ENCODE assay signal across 18 mouse cellular contexts in the genomic region with DNA sequence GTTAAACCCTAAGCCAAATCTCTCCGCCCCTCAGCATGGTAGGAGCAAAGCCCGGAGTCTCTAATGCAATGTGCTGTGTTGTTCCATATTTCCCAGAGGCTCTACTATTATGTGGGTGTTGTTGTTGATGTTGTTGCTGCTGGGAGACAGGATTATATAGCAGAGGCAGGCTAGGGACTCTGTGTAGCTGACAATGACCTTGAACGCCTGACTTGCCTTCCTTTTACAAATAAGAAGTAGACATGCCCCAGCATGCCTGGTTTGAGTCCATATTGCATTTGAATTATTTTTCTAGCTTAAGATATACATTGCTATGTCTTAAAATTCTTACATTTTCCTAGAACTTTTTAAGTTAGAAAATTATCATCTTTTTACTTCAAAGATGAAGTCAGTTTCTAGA. TPM values are rescaled to one million over a fixed set of nuclear protein-coding genes. Genes with fewer than 3 reads are reported as not detected.
DNase-seq lines count a peak whose midpoint lies in the region; ATAC-seq and TF ChIP-seq lines count a peak whose summit lies in the region.
"Had no signal": no experiment of that assay in that cellular context is flagged by ENCODE, and none has a peak within 500 bp of the region (broad histone marks: within the 10 kb centered on the region; RNA-seq: fewer than 3 reads in every experiment).

No protein-coding gene starts in this region.

- intact Hi-C loops in heart, postnatal 10 days (cut with DNase I) = loop anchor here (2.0 kb wide), 1 partner anchor 65 kb away; no protein-coding TSS in a partner anchor

- peak overlapping the region; percentile 100 for H3K27ac ChIP-seq in heart, embryonic 12.5 days (ENCODE audit: poor library complexity, severe bottlenecking)
- no peak overlapping the region for H3K27ac ChIP-seq in limb, embryonic 13.5 days
- H3K27ac ChIP-seq in limb, embryonic 10.5 days = no peak overlapping the region
- peak overlapping the region; percentile 17; the same call in 1 of the 2 replicates for H3K27ac ChIP-seq in ES-Bruce4 (ENCODE audit: insufficient read depth, low read length)
- H3K27ac ChIP-seq: hindbrain, embryonic 15.5 days; left cerebral cortex, adult 2 months; liver, embryonic 13.5 days; lung, embryonic 15.5 days; macrophage had no signal

- H3K4me2 ChIP-seq in heart, embryonic 12.5 days = peak overlapping the region; percentile 72
- peak overlapping the region; percentile 64; the same call in 1 of the 2 replicates for H3K4me2 ChIP-seq in limb, embryonic 13.5 days (replicated peaks)
- H3K4me2 ChIP-seq: hindbrain, embryonic 15.5 days; liver, embryonic 13.5 days; lung, embryonic 15.5 days had no signal

- peak overlapping the region; percentile 61 for H3K9ac ChIP-seq in heart, embryonic 12.5 days
- H3K9ac ChIP-seq in limb, embryonic 13.5 days = no peak overlapping the region
- no peak overlapping the region for H3K9ac ChIP-seq in ES-Bruce4 (ENCODE audit: low read depth, poor library complexity, severe bottlenecking)
- H3K9ac ChIP-seq: hindbrain, embryonic 15.5 days; liver, embryonic 13.5 days; lung, embryonic 15.5 days had no signal

- TF ChIP-seq CTCF in ES-Bruce4 (IDR thresholded peaks at IDR 0.05; ENCODE audit: low read depth, low read length) = no peak

- H3K36me3 ChIP-seq in heart, embryonic 12.5 days = peaks cover 23% of the 10 kb centered on the region
- no peaks in the 10 kb centered on the region for H3K36me3 ChIP-seq in limb, embryonic 13.5 days
- H3K36me3 ChIP-seq in limb, embryonic 10.5 days = no peaks in the 10 kb centered on the region
- no peaks in the 10 kb centered on the region for H3K36me3 ChIP-seq in ES-Bruce4 (ENCODE audit: control insufficient read depth, insufficient read depth, low read length, poor library complexity, severe bottlenecking)
- H3K36me3 ChIP-seq: hindbrain, embryonic 15.5 days; liver, embryonic 13.5 days; lung, embryonic 15.5 days had no signal

- no peak for DNase-seq in heart, postnatal 10 days
- DNase-seq in limb, embryonic 10.5 days (ENCODE audit: low spot score) = no peak
- peak; percentile 55 for DNase-seq in ZHBTc4 (ENCODE audit: low read depth, low spot score)
- no peak for DNase-seq in adrenal gland, postnatal 14 days
- DNase-seq: adrenal gland, postnatal 10 days; cerebellum, adult 18-20 months; cerebellum, postnatal 36 days; liver, embryonic 13.5 days; thymus, postnatal 36 days had no signal

- TF ChIP-seq EP300 in ES-Bruce4 (IDR thresholded peaks at IDR 0.05; ENCODE audit: insufficient read depth, low read depth, low read length) = no peak

- no peaks in the 10 kb centered on the region for H3K9me3 ChIP-seq in heart, embryonic 12.5 days (replicated peaks)
- no peaks in the 10 kb centered on the region for H3K9me3 ChIP-seq in limb, embryonic 13.5 days
- H3K9me3 ChIP-seq in limb, embryonic 10.5 days (replicated peaks) = no peaks in the 10 kb centered on the region
- no peaks in the 10 kb centered on the region; the same call in 1 of the 2 replicates for H3K9me3 ChIP-seq in ES-Bruce4 (replicated peaks; ENCODE audit: control insufficient read depth, insufficient read depth, low read length, poor library complexity, severe bottlenecking)
- H3K9me3 ChIP-seq: hindbrain, embryonic 15.5 days; liver, embryonic 13.5 days; lung, embryonic 15.5 days had no signal

- no peak for TF ChIP-seq POLR2A in ES-Bruce4 (IDR thresholded peaks at IDR 0.05; ENCODE audit: insufficient read depth, low read length)

- H3K4me3 ChIP-seq in heart, embryonic 12.5 days = peak overlapping the region; percentile 59
- no peak overlapping the region for H3K4me3 ChIP-seq in limb, embryonic 13.5 days
- H3K4me3 ChIP-seq in limb, embryonic 10.5 days = no peak overlapping the region
- no peak overlapping the region for H3K4me3 ChIP-seq in ES-Bruce4 (ENCODE audit: low read depth, low read length)
- H3K4me3 ChIP-seq: hindbrain, embryonic 15.5 days; left cerebral cortex, adult 2 months; liver, embryonic 13.5 days; lung, embryonic 15.5 days had no signal

- peaks cover 25% of the 10 kb centered on the region for H3K4me1 ChIP-seq in heart, embryonic 12.5 days (replicated peaks)
- H3K4me1 ChIP-seq in limb, embryonic 13.5 days = peaks cover 25% of the 10 kb centered on the region
- H3K4me1 ChIP-seq in limb, embryonic 10.5 days = peaks cover 15% of the 10 kb centered on the region
- H3K4me1 ChIP-seq in ES-Bruce4 (ENCODE audit: control insufficient read depth, insufficient read depth, low read length) = no peaks in the 10 kb centered on the region

- ATAC-seq in heart, embryonic 12.5 days (ENCODE audit: insufficient number of reproducible peaks, low FRiP score) = no peak
- no peak for ATAC-seq in limb, embryonic 13.5 days (ENCODE audit: low FRiP score, low read depth)
- ATAC-seq: forebrain, embryonic 16.5 days; intestine, postnatal 0 days had no signal

- no peaks in the 10 kb centered on the region for H3K27me3 ChIP-seq in heart, embryonic 12.5 days (replicated peaks)
- no peaks in the 10 kb centered on the region for H3K27me3 ChIP-seq in limb, embryonic 13.5 days
- no peaks in the 10 kb centered on the region for H3K27me3 ChIP-seq in limb, embryonic 10.5 days (ENCODE audit: low read depth, poor library complexity, severe bottlenecking)
- H3K27me3 ChIP-seq in ES-Bruce4 (ENCODE audit: control insufficient read depth, insufficient read depth, low read length, poor library complexity, severe bottlenecking) = no peaks in the 10 kb centered on the region
- H3K27me3 ChIP-seq: hindbrain, embryonic 15.5 days; liver, embryonic 13.5 days; lung, embryonic 15.5 days had no signal

- 47% methylated on average over 3 of the region's 3 CpGs for WGBS in heart, embryonic 12.5 days
- 92% methylated on average over 3 of the region's 3 CpGs for WGBS in limb, embryonic 13.5 days
- WGBS in limb, embryonic 10.5 days = 91% methylated on average over 3 of the region's 3 CpGs

RNA-seq across cellular contexts. Expression of a gene that starts 1.7 kb away (rescaled TPM):
- 40.9 and 46.9 TPM in 2 replicates for polyA plus RNA-seq in heart, embryonic 12.5 days (2016; fragmentation: Nextera tagmentation; extraction: Ambion mirVana)
- total RNA-seq in heart, postnatal 10 days (2021) = 100 to 1,000 TPM; 136 to 145 TPM
- 3.8 and 4.5 TPM in 2 replicates for polyA plus RNA-seq in limb, embryonic 13.5 days (2015; fragmentation: Nextera tagmentation; extraction: Ambion mirVana)
- 0.31 and 0.56 TPM in 2 replicates for polyA plus RNA-seq in limb, embryonic 10.5 days (2016; fragmentation: Nextera tagmentation; extraction: Ambion mirVana)
- polyA plus RNA-seq in ES-Bruce4 (2011; ENCODE audit: insufficient read depth, insufficient read length, low read depth, missing spikeins) = 0.96 and 1.7 TPM in 2 replicates
- 0.86 and 1.1 TPM in 2 replicates for total RNA-seq in adrenal gland, postnatal 14 days (2021)

Comparison
In these comparisons a context has a peak if more than half of its experiments do, and no peak if none do; other contexts are left out.
1. H3K27ac ChIP-seq: peak in heart, embryonic 12.5 days (single experiment) and ES-Bruce4 (single experiment); none in limb, embryonic 13.5 days (single experiment) and limb, embryonic 10.5 days (single experiment).